Mouse (Mus musculus): Measurements from ENCODE around the gene Rtf2. TPM values are rescaled to one million over a fixed set of nuclear protein-coding genes. Genes with fewer than 3 reads are reported as not detected.
A peak's percentile ranks its signal among the peaks of the same experiment; 100 is the strongest.

Gene Rtf2
- total RNA-seq, 2 experiments from 2014 or later = 30.8 to 32.9 TPM

DNA sequence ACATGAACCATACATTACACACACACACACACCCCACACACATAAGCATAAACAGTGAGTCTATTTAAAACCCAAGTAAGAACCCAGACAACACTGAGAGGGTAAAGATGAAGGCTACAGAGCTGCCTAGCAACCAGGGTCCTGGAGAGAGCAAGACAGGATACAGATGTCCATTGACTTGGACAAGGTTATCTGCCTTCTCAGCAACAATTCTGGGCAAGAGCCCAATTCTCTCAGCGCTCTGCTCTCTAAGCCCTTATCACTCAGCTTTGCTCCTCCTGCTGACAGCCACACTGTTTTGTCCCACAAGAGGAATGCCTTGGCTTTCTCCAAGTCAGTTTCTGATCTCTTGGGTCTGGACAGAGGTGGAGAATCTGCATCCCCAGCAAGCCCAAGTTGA lies 9.7 kb upstream of the Rtf2 start:
- intact Hi-C loops (cut with DNase I; ENCODE audit: low total_unique reads) = no loop called here
- DNase-seq = no peak

GRCm38 (mm10) chr2:172433746-172434145 lies 6.6 kb upstream of the Rtf2 start:
- intact Hi-C loops (cut with DNase I; ENCODE audit: low total_unique reads) = no loop called here
- DNase-seq = no peak

DNA sequence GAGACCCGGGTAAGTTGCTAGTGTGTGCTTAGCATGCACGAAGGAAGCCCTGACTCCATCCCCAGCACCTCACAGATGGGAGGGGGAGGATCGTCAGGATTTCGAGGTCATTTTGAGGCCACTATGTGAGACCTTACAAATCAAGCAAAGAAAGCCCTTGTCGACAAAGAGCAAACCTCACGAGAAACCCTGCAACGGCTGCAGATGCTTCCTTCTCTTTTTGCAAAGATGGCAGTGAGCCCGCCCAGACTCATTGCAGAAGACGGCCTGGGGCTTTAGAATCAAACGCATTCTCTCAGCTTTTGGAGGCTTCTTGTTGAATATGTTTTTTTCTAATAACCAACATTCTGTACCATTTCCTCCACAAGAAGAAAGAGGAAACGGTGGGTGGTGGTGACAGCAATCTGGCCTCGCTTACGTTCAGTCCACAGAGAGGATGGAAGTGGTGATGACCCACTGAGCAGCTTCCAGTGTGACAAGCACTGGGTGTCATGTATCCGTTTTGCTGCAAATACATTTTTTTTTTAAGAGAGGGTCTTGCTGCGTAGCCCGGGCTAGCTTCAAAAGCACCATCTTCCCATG lies 2.9 kb upstream of the Rtf2 start:
- no peak for DNase-seq
- intact Hi-C loops (cut with DNase I; ENCODE audit: low total_unique reads) = no loop called here

GRCm38 (mm10) chr2:172440640-172441005 lies 267 bp downstream of the Rtf2 start:
- DNase-seq = no peak
- intact Hi-C loops (cut with DNase I; ENCODE audit: low total_unique reads) = no loop called here

DNA sequence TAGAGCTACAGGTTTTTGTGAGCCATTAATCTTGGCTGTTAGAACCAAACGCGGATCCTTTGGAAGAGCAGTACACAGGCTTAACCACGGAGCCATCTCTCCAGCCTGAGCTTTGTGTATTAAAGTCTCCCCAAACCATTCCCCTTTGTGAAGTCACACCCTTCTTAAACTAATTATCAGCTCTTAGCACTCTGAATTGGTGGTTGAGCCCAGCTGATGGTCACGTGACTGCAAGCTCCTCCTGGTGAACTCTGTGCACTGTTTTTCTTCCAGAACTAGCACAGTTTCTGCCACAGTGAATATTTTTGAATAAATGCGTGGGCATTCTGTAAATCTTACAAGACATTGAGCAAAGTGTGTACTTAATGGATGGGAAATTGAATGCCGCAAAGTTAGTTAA lies 820 bp downstream of the Rtf2 start:
- DNase-seq = no peak
- intact Hi-C loops (cut with DNase I; ENCODE audit: low total_unique reads) = no loop called here

- DNase-seq = no peak
- intact Hi-C loops (cut with DNase I; ENCODE audit: low total_unique reads) = no loop called here
Measured at GRCm38 (mm10) chr2:172445617-172446016, 5.3 kb downstream of the Rtf2 start.

DNA sequence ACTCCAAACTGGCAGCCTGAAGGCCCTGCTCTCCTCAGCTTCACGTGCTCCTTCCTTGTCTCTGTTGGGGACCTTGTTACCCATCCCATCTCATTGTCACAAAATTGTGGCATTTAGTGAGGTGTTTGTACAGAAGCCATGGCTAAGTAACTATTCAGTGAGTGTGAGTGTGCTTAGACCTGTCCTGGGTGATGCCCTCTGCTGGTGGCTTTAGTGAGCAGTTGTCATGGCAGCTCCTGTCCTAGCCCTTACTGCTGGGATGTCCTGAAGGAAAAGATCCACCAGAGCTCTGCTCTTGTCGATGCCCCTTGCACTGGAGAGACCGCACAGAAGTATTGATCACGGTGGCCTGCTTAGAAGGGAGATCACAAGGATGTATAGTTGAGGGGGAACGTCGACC lies 7.0 kb downstream of the Rtf2 start:
- no peak for DNase-seq
- intact Hi-C loops (cut with DNase I; ENCODE audit: low total_unique reads) = no loop called here

DNA sequence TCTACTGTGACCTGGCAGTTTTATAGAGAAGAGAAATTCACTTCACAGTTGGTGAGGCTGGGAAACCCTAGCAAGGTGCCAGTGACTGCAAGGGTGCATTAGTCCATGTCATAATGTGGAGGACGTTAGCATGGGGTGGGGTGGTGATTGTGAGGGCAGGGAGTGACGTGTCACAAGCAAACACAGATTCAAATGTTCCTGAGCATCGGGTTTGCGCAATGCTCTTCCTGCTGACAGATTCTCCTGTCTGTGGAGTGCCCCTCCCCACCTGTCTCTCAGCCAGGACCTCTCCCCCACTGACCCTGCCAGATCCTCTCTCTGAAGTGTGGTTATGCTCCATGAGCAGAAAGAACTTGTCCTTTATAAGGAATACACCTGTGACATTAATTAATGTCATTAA lies 8.0 kb downstream of the Rtf2 start:
- intact Hi-C loops (cut with DNase I; ENCODE audit: low total_unique reads) = no loop called here
- DNase-seq = no peak

DNA sequence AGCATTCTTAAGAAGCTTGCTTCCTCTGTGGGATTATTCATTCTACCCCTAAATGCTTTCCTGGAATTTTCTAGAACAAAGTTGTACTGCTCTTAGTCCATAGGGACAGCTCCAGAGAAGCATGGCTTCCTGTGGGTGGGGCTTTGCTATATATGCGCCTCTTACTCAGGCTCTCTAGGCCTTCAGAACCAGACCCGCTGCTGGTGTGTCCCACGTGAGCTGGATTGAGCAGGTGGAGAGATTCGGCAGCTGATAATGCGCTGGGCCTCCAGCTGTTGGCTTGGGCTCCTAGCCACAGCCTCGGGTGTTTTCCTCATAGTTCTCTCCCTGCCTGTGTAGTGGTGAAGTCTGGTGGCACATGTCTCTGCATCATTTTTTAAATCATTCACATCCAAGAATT lies 10.3 kb downstream of the Rtf2 start:
- DNase-seq = peak; percentile 25
- intact Hi-C loops (cut with DNase I; ENCODE audit: low total_unique reads) = no loop called here

GRCm38 (mm10) chr2:172452031-172452430 lies 11.7 kb downstream of the Rtf2 start:
- no peak for DNase-seq
- intact Hi-C loops (cut with DNase I; ENCODE audit: low total_unique reads) = no loop called here

DNA sequence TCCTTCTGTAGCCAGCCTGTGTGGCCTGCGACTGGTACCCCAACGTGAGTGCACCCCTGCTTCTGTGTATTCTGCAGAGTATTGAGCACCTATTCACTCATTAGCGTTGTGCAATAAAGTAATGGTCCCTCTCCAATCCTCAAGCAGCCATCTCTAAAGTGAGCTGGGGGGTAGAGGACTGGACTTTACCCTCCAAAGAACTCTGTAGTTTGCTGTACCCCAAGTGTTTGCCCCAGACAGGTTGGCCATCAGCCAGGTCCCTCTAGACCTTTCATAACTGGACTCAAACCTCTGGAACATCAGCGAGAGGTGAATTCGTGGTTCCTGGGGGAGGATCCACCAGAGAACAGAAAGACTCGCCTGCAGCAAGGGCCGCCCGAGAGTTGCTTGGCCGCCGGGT lies 12.1 kb downstream of the Rtf2 start:
- intact Hi-C loops (cut with DNase I; ENCODE audit: low total_unique reads) = no loop called here
- DNase-seq = no peak

DNA sequence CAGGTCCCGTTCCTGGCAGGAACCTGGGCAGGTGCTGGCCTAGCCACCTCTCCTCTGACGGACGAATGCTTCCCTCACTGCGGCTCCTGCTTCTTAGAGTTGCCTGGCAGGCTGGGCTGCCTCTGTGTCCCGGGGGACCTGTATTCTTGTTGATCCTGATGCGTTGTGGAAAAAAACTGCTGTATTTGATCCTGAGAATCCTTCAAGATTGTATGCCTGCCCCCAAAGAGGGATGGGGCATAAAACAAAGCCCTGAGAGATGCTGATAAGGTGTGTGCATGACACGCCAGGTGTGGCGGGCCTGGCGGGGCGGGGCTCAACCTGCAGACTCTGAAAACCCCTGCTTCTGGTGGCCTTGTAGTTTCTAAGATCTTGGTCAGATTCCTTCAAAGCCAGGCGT lies 18.1 kb downstream of the Rtf2 start, which contains the start of gene Gcnt7:
Gene Gcnt7, minus strand, starts transcription at position 101 of the 400 bp plus-strand sequence.
- intact Hi-C loops (cut with DNase I; ENCODE audit: low total_unique reads) = no loop called here
- no peak for DNase-seq

DNA sequence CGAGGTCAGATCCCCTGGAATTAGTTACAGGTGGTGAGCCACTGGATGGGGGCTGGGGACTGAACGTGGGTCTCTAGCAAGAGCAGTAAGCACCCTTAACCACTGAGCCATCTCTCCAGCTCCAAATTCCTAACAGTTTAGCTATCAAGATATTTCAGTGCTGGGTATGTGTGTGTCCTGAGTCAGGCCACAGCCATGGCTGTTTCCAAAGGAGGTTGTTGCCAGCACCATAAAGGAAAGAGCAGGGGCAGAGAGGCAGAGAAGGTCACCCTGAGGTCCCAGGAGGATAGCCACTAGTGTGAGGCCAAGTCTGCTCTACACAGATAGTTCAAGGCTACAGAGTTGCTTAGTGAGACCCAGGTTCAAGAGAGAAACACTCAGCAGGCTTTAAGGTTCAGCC lies 20.3 kb downstream of the Rtf2 start:
- DNase-seq = no peak
- intact Hi-C loops (cut with DNase I; ENCODE audit: low total_unique reads) = no loop called here

GRCm38 (mm10) chr2:172462813-172463212 lies 22.5 kb downstream of the Rtf2 start:
- DNase-seq = no peak
- intact Hi-C loops (cut with DNase I; ENCODE audit: low total_unique reads) = no loop called here

GRCm38 (mm10) chr2:172466427-172467132 lies 26.2 kb downstream of the Rtf2 start:
- intact Hi-C loops (cut with DNase I; ENCODE audit: low total_unique reads) = no loop called here
- no peak for DNase-seq

DNA sequence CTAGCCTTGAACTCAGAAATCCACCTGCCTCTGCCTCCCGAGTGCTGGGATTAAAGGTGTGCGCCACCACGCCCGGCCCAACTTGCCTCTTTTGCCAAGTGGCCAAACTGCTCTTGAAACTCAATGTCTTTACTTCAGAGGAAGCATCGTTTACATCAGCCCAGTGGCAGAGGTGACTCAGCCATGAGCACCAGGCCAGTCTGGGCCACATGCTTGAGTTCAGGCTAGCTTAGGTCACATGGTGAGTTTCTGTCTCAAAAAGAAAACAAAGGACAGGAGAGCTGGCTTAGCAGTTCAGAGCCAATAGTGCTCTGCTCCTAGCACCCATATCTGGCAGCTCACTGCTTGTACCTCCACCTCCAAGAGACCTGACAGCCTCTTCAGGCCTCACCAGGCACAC lies 26.9 kb downstream of the Rtf2 start:
- intact Hi-C loops (cut with DNase I; ENCODE audit: low total_unique reads) = no loop called here
- DNase-seq = no peak

DNA sequence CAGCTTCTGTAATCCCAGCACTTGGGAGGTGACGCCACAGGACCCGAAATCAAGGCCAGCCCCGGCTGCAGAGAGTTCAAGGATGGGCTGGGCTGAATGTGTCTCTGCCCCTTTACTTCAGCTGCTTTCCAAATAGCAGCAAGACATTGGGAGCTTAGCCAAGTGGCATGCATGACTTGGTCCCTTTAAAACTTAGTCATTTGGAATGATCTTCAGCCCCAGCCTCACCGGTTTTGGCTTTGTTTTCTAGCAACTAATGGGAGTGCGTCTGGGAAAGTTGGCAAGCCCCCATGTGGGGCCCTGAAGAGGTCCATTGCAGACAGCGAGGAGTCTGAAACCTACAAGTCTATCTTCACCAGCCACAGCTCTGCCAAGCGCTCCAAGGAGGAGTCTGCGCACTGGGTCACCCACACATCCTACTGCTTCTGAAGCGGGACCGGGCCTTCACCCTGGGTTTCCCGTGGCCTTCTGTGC lies 28.0 kb downstream of the Rtf2 start:
- intact Hi-C loops (cut with DNase I; ENCODE audit: low total_unique reads) = no loop called here
- DNase-seq = no peak

- DNase-seq = no peak
- intact Hi-C loops (cut with DNase I; ENCODE audit: low total_unique reads) = loop anchor here (10.0 kb wide), 1 partner anchor 622 kb away; no protein-coding TSS in a partner anchor
Measured at GRCm38 (mm10) chr2:172472318-172472717, 32.0 kb downstream of the Rtf2 start, which contains the start of gene Fam209. Fam209 (plus strand) TSS chr2:172472520.

GRCm38 (mm10) chr2:172473591-172473990 lies 33.2 kb downstream of the Rtf2 start:
- intact Hi-C loops (cut with DNase I; ENCODE audit: low total_unique reads) = loop anchor here (10.0 kb wide), 1 partner anchor 621 kb away; no protein-coding TSS in a partner anchor
- DNase-seq = no peak

- intact Hi-C loops (cut with DNase I; ENCODE audit: low total_unique reads) = loop anchor here (5.0 to 10.0 kb wide), 2 partner anchors 297 to 620 kb away; no protein-coding TSS in a partner anchor
- DNase-seq = no peak
Measured at GRCm38 (mm10) chr2:172474970-172475369, 34.6 kb downstream of the Rtf2 start.

DNA sequence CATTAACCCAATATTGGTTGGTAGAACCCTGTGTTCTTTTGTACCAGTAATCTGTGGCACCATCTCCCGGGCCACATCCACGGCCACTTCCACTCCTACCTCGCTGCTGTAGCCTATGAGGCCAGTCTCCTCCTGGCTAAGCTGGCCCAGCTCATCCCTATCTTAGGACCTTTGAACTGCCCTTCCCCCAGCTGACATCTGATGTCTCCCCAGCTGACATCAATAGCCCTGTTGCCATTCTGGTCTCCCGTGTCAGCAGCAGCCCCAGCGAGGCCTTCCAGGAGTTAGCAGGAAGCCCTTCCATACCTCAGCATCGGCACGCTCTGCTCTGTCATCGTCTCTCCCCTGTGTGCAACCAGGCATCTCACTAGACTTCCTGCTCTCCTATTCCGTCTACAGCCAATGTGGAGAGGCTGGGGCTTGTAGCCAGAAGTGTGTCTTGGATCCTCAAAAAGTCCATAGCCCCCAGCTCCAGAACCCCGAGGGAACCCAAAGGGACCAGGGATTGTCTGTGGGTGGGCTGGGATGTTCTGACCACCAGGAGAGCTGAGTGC lies 36.4 kb downstream of the Rtf2 start:
- peak; percentile 37 for DNase-seq
- intact Hi-C loops (cut with DNase I; ENCODE audit: low total_unique reads) = loop anchor here (5.0 to 10.0 kb wide), 2 partner anchors 296 to 618 kb away; no protein-coding TSS in a partner anchor
